Comparison of ENCODE assay signal across 25 mouse cellular contexts in the genomic region with DNA sequence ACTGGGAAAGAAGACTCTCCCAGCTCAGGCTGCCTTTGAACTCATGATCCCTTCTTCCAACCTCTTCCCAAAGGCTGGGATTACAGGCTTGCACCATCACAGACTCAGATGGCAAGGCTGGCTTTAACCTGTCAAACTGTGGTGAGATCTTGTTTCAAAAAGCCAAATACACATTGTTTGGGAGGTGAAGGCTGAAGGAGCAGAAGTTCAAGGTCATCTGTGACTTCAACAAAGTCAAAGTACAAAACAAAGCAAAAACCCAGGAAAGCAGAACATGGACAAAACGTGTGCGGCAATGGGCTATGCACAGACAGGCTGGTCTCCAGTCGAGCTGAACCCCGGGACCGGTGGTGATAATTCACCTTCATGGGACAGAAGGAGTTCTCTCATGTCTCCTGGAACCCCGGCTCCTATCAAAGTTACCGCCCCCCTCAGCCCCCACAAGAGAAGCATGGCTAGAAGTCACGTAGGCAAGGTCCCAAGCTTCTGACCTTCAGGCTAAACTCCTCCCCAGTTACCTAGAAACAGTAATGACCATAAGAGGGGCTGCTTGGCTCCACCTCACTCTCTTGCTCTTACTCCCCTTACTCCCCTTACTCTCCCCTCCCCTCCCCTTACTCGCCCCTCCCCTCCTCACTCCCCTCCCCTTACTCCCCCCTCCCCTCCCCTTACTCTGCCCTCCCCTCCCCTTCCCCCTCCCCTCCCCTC. TPM values are rescaled to one million over a fixed set of nuclear protein-coding genes. Genes with fewer than 3 reads are reported as not detected.
DNase-seq lines count a peak whose midpoint lies in the region; ATAC-seq lines count a peak whose summit lies in the region.
"Had no signal": no experiment of that assay in that cellular context is flagged by ENCODE, and none has a peak within 500 bp of the region (broad histone marks: within the 10 kb centered on the region; RNA-seq: fewer than 3 reads in every experiment).

No protein-coding gene starts in this region.

- ATAC-seq in liver, embryonic 16.5 days (ENCODE audit: low read depth): no peak
- no peak for ATAC-seq in liver, embryonic 12.5 days
- no peak for ATAC-seq in cerebellum, adult (ENCODE audit: insufficient number of reproducible peaks, low FRiP score, low TSS enrichment)
- ATAC-seq: forebrain, embryonic 14.5 days; hindbrain, embryonic 16.5 days; inflammation-experienced regulatory T-cells, adult 6 months; intestine, postnatal 0 days; Patski had no signal

- peaks cover 10% of the 10 kb centered on the region for H3K27me3 ChIP-seq in liver, embryonic 16.5 days (ENCODE audit: control insufficient read depth, insufficient read depth, low read depth, low read length)
- H3K27me3 ChIP-seq in liver, embryonic 12.5 days (replicated peaks): peaks cover 10% of the 10 kb centered on the region
- H3K27me3 ChIP-seq: embryonic facial prominence, embryonic 15.5 days; Patski had no signal

- H3K36me3 ChIP-seq in liver, embryonic 16.5 days (ENCODE audit: control insufficient read depth, insufficient read depth): no peaks in the 10 kb centered on the region
- H3K36me3 ChIP-seq in liver, embryonic 12.5 days: no peaks in the 10 kb centered on the region
- H3K36me3 ChIP-seq: embryonic facial prominence, embryonic 15.5 days; forebrain, embryonic 10.5 days; heart, embryonic 10.5 days; hindbrain, embryonic 12.5 days had no signal

- H3K27ac ChIP-seq in liver, embryonic 16.5 days (ENCODE audit: low read length): 0 out of 2 replicates have a peak overlapping the region, but pooled peaks have one; percentile 30
- H3K27ac ChIP-seq in liver, embryonic 12.5 days: no peak overlapping the region
- H3K27ac ChIP-seq: embryonic facial prominence, embryonic 15.5 days; forebrain, embryonic 10.5 days; gastrocnemius, adult 2 months; heart, embryonic 10.5 days; hindbrain, embryonic 12.5 days had no signal

- DNase-seq in adrenal gland, postnatal 10 days: peak; percentile 24
- DNase-seq in adrenal gland, postnatal 36 days: no peak
- DNase-seq in ES-CJ7 (ENCODE audit: low read depth, low spot score): peak; percentile 94
- no peak for DNase-seq in lung, postnatal 4 days
- DNase-seq: cerebellum, adult 11 months; cerebellum, adult 8-10 months; cerebellum, postnatal 14 days; embryo, embryonic 11 days; gastrocnemius, adult 2 months; gastrocnemius, postnatal 25 days; heart, postnatal 10 days; heart, postnatal 4 days had no signal

- H3K4me2 ChIP-seq in liver, embryonic 16.5 days (ENCODE audit: low read depth, low read length): no peak overlapping the region
- no peak overlapping the region for H3K4me2 ChIP-seq in liver, embryonic 12.5 days
- H3K4me2 ChIP-seq: embryonic facial prominence, embryonic 15.5 days; hindbrain, embryonic 12.5 days had no signal

- H3K4me1 ChIP-seq in liver, embryonic 16.5 days (ENCODE audit: control insufficient read depth, low read depth, low read length): peaks cover 11% of the 10 kb centered on the region
- peaks cover 31% of the 10 kb centered on the region for H3K4me1 ChIP-seq in liver, embryonic 12.5 days
- H3K4me1 ChIP-seq: hindbrain, embryonic 12.5 days had no signal

- no peaks in the 10 kb centered on the region for H3K9me3 ChIP-seq in liver, embryonic 16.5 days (replicated peaks; ENCODE audit: control insufficient read depth, low read length)
- no peaks in the 10 kb centered on the region for H3K9me3 ChIP-seq in liver, embryonic 12.5 days (replicated peaks)
- H3K9me3 ChIP-seq: embryonic facial prominence, embryonic 15.5 days; forebrain, embryonic 10.5 days; heart, embryonic 10.5 days; hindbrain, embryonic 12.5 days had no signal

- 45% methylated on average over 9 of the region's 9 CpGs for WGBS in liver, embryonic 16.5 days (ENCODE audit: insufficient replicate concordance)
- WGBS in liver, embryonic 12.5 days (ENCODE audit: insufficient replicate concordance): 45% methylated on average over 8 of the region's 9 CpGs

- H3K4me3 ChIP-seq in liver, embryonic 16.5 days (ENCODE audit: low read depth, low read length): no peak overlapping the region
- no peak overlapping the region for H3K4me3 ChIP-seq in liver, embryonic 12.5 days
- H3K4me3 ChIP-seq: embryonic facial prominence, embryonic 15.5 days; erythroblast, embryonic 14.5 days; forebrain, embryonic 10.5 days; gastrocnemius, adult 2 months; heart, embryonic 10.5 days; hindbrain, embryonic 12.5 days had no signal

- no peak overlapping the region for H3K9ac ChIP-seq in liver, embryonic 16.5 days (ENCODE audit: low read depth, low read length)
- no peak overlapping the region for H3K9ac ChIP-seq in liver, embryonic 12.5 days
- H3K9ac ChIP-seq: embryonic facial prominence, embryonic 15.5 days; hindbrain, embryonic 12.5 days had no signal

RNA-seq across cellular contexts. Expression of a gene that starts 3.0 kb away (rescaled TPM):
- 100 to 1,000 TPM in 1 of 2 experiments, 10 to 100 TPM in 1; 85.3 to 108 TPM for total RNA-seq in adrenal gland, postnatal 10 days (2021)
- 10 to 100 TPM; 72.2 to 90.5 TPM for total RNA-seq in adrenal gland, postnatal 36 days (2021)
- polyA plus RNA-seq in liver, embryonic 16.5 days (2015; fragmentation: Nextera tagmentation; extraction: Ambion mirVana): 10.0 and 13.7 TPM in 2 replicates
- polyA plus RNA-seq in liver, embryonic 12.5 days (2016; fragmentation: Nextera tagmentation; extraction: Ambion mirVana): 12.6 and 13.2 TPM in 2 replicates

RNA-seq across cellular contexts. Expression of a gene that starts 17.0 kb away (rescaled TPM):
- total RNA-seq in adrenal gland, postnatal 10 days (2021): 1,000 to 10,000 TPM; 1,671 to 1,675 TPM
- total RNA-seq in adrenal gland, postnatal 36 days (2021): 1,000 to 10,000 TPM; 1,486 to 1,511 TPM
- 389 and 463 TPM in 2 replicates for polyA plus RNA-seq in liver, embryonic 16.5 days (2015; fragmentation: Nextera tagmentation; extraction: Ambion mirVana)
- polyA plus RNA-seq in liver, embryonic 12.5 days (2016; fragmentation: Nextera tagmentation; extraction: Ambion mirVana): 689 and 715 TPM in 2 replicates

RNA-seq across cellular contexts. Expression of a gene that starts 17.0 kb away (rescaled TPM):
- 100 to 1,000 TPM; 564 to 570 TPM for total RNA-seq in adrenal gland, postnatal 10 days (2021)
- 100 to 1,000 TPM; 432 to 487 TPM for total RNA-seq in adrenal gland, postnatal 36 days (2021)
- 243 and 245 TPM in 2 replicates for polyA plus RNA-seq in liver, embryonic 16.5 days (2015; fragmentation: Nextera tagmentation; extraction: Ambion mirVana)
- 296 and 311 TPM in 2 replicates for polyA plus RNA-seq in liver, embryonic 12.5 days (2016; fragmentation: Nextera tagmentation; extraction: Ambion mirVana)

RNA-seq across cellular contexts. Expression of a gene that starts 25.7 kb away (rescaled TPM):
- total RNA-seq in adrenal gland, postnatal 10 days (2021): 100 to 1,000 TPM; 156 to 168 TPM
- 100 to 1,000 TPM in 1 of 2 experiments, 10 to 100 TPM in 1; 62.7 to 110 TPM for total RNA-seq in adrenal gland, postnatal 36 days (2021)
- 29.3 and 29.6 TPM in 2 replicates for polyA plus RNA-seq in liver, embryonic 16.5 days (2015; fragmentation: Nextera tagmentation; extraction: Ambion mirVana)
- 17.3 and 21.0 TPM in 2 replicates for polyA plus RNA-seq in liver, embryonic 12.5 days (2016; fragmentation: Nextera tagmentation; extraction: Ambion mirVana)
- polyA plus RNA-seq: erythroblast, embryonic 14.5 days had no signal

RNA-seq across cellular contexts. Expression of a gene that starts 35.6 kb away (rescaled TPM):
- 10 to 100 TPM; 29.6 to 39.4 TPM for total RNA-seq in adrenal gland, postnatal 10 days (2021)
- 10 to 100 TPM; 30.8 to 47.3 TPM for total RNA-seq in adrenal gland, postnatal 36 days (2021)
- polyA plus RNA-seq in liver, embryonic 16.5 days (2015; fragmentation: Nextera tagmentation; extraction: Ambion mirVana): 11.9 and 12.1 TPM in 2 replicates
- 22.2 and 24.1 TPM in 2 replicates for polyA plus RNA-seq in liver, embryonic 12.5 days (2016; fragmentation: Nextera tagmentation; extraction: Ambion mirVana)

Comparison
In these comparisons a context has a peak if more than half of its experiments do, and no peak if none do; other contexts are left out.
1. DNase-seq: peak in adrenal gland, postnatal 10 days (single experiment) and ES-CJ7 (single experiment); none in adrenal gland, postnatal 36 days (0 of 2) and lung, postnatal 4 days (0 of 2).